Mouse (Mus musculus): ENCODE data around the gene Hspa5.
"Not testable (repeated sequence)": the region's sequence is repeated elsewhere in the genome, so short reads cannot be mapped to it uniquely, and the experiment has no call there.

The Hspa5 gene

DNA sequence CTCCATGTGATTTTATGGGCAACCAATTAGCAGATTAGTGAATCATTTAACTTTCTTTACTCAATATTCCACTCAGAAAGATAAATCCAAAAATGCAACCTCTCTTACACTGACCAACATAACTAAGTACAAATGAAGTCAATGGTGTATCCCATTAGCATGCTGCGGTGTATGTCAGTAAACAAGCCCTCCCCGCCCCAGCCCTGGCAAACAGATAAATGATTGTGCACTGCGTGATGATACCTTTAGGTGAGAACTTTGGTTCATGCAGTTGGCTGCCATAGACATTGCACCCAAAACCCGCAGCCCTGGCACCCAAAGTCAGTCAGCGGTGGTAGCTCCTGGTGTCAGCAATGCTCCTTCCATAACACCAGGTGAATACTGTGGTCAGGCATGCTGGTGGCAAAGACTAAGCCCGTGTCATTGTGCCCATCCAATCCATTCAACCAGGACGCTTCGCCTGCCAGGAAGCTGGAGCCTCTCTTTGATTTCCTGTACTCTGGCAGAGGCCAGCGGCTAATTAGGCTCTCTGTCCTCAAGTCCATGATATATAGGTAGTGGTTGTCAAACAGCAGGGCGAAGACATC lies 33.7 kb downstream of the Hspa5 start:
- DNase-seq (ENCODE audit: low spot score in 2 of 2) = no peak

DNA sequence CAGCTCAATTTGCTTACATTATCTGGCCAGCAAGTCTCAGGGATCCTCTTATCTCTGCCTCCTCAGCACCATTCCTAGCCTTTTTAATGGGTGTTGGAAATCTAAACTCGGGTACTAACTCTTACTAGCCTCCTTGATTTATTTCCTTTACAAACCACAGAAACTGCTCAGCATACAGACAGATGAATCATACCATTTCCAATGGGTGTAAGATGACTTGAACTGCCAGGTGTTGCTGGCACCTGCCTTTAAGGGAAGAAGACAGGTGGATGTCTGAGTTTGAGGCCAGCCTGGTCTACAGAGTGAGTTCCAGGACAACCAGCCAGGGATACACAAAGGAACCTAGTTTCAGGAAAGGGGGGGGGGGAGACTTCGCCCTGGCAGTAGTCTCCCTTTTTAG lies 36.3 kb downstream of the Hspa5 start:
- no peak for DNase-seq (ENCODE audit: low spot score in 2 of 2)

DNA sequence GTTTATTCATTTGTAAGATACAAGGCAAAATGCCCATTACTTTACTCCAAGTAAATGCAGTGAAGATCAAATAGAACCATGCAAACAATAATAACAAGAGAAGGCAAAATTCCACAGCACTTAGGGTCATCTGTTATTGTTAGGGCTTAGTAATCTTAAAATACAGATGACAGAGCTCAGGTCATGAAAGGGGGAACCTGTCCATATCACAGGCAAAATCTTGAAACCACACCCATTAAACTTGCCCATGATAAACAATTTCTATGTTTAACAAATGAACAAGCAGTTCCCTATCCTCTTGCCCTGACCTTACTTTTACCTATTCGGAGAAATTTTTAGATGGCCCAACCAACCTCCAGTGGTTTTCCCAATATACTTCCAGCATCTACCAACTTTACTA lies 37.8 kb downstream of the Hspa5 start:
- DNase-seq (ENCODE audit: low spot score in 2 of 2) = no peak

DNA sequence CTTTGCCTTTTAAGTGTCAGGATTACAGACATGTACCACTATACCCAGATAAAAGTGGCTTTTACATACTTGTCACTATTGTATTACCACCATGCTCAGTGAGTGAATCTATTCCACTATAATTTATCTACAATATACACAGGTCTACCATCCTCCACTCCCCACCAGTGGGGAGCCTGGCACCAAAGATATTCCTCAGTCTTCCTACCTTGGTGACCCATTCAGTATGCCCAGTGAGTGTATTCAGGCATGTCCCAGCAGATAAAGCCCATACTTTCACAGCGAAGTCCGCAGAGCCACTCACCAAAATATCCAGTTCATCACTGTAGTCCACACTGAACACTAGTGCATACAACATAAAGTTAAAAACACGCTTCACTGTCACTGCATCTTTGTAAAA lies 39.0 kb downstream of the Hspa5 start:
- no peak for DNase-seq (ENCODE audit: low spot score in 2 of 2)

DNA sequence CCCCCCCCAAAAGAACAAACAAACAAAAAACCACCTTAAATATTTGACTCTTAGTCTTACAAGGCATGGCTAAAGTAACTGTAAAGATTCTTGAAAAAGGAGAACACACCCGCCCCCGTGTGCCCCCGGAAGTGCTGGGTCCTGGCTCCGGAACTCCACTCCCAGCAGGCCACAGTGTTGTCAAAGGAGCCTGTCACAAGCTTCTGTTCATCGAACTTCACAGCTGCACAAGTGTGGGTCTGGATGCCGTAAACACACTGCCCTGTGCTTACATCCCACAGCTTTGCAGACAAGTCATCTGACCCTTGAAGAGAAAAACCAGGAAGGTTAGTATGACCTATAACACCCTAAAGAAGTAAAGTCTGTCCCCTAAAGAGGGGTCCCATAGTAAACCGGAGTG lies 40.9 kb downstream of the Hspa5 start:
- no peak for DNase-seq (ENCODE audit: low spot score in 2 of 2)

DNA sequence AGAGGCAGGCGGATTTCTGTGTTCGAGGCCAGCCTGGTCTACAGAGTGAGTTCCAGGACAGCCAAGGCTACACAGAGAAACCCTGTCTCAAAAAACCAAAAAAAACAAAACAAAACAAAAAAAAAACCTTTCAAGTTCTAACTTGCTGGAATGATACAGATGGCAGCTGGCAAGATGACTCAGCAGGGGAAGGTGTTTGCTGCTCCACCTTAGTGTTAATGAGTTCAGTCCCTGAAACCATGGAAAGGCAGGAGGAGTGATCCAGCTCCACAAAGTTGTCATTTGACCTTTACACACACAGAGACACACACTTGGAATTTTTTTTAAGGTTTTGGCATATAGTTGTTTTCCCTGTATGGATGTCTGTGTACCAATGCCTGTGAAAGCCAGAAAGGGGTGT lies 44.1 kb downstream of the Hspa5 start:
- not testable (repeated sequence) for DNase-seq (ENCODE audit: low spot score in 2 of 2)

DNA sequence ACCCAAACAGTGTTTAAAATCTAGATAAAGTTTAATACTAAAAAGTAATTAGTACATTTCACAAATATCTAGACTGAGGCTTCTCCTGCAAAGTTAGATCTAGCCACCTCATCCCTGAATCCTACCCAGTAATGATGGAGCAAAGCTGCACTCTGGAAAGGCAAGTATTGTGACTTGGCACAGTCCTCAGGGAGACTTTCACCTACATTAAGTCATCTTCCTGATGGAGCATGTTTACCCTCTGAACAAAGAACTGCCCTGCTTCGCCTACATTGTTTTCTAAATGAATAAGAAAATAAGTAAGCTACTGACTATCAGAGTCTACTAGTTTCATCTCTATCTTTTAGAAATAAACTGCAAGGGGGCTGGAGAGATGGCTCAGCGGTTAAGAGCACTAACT lies 46.7 kb downstream of the Hspa5 start:
- DNase-seq (ENCODE audit: low spot score in 2 of 2) = no peak

DNA sequence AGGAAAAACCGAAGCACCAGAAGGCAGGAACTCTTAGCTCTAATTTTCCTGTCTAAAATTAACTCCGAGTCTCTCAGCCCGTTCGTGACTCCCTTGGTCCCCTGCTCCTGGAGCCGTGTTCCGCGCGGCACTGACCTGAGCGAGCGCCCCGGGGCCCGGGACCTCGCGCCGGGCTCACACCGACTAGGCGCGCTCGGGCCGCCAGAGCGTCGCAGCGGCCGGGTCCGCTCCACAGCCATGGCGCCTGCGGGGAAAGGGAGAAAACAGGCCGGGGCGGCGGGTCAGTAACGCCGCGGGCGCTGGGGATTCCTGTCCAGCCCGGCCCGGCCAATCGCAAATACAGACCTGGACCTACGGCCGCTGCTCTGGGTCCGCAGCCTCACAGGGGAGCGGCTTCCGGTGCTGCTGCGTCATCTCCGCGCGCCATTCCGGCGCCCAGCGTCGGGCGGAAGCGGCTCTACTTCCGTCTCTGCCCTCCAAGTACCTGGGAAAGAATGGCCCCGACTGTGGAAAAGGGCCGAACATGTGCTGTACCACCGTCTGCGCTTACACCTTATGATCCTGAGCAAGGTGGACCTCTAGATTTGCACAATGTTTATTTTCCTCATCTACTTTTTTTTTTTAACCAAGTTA lies 54.2 kb downstream of the Hspa5 start, which contains the start of gene Fbxw2:
Fbxw2 (minus strand) TSS at position 485 of the 633 bp plus-strand sequence.
- DNase-seq (ENCODE audit: low spot score in 2 of 2) = peak; percentile 89

DNA sequence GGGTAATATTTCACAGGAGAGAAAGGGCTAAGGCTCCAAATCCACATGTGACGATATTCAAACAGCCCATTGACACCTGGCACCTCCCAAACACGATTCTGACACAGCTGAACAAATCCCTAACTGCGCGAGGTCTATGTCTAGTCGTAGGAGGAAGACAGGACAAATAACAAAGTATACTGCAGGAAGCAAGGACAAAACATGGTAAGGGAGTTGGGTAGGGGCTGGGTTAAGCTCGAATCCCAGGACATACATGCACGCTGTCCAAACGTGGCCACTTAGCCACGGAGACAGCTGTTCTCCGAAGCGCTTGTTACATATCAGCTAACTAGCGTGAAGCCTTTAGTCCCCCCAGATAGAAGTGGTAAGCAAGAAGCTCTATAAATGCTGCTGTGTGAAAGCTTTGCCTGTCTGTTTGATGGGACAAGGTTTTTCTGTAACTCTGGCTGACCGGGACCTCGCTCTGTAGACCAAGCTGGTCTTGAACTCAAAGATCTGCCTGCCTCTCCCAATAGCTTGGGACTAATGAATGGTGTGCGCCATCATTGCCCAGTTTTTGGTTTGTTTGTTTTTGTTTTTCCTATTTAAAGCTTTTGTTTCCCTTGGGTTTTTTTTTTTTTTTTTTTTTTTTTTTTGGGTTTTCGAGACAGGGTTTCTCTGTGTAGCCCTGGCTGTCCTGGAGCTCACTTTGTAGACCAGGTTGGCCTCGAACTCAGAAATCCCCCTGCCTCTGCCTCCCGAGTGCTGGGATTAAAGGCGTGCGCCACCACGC lies 54.9 kb downstream of the Hspa5 start:
- DNase-seq (ENCODE audit: low spot score in 2 of 2) = no peak

Data from spleen, postnatal 36 days (tissue).